Mouse (Mus musculus): Measurements from ENCODE around the gene Pp2d1. TPM values are rescaled to one million over a fixed set of nuclear protein-coding genes. Genes with fewer than 3 reads are reported as not detected.
"Not testable (repeated sequence)": the region's sequence is repeated elsewhere in the genome, so short reads cannot be mapped to it uniquely, and the experiment has no call there.

Gene Pp2d1
- 0.48 and 0.60 TPM in 2 replicates for polyA plus RNA-seq (2014; fragmentation: Nextera tagmentation; extraction: Ambion mirVana)

- DNase-seq (ENCODE audit: low spot score); H3K9me3 ChIP-seq (ENCODE audit: control insufficient read depth, low read length); H3K27me3 ChIP-seq (ENCODE audit: control insufficient read depth, insufficient read depth, low read length); H3K36me3 ChIP-seq (replicated peaks; ENCODE audit: control insufficient read depth, insufficient read depth); H3K4me3 ChIP-seq (replicated peaks; ENCODE audit: low read length); H3K4me1 ChIP-seq (replicated peaks; ENCODE audit: control insufficient read depth, insufficient read depth, low read length); H3K9ac ChIP-seq; H3K4me2 ChIP-seq (replicated peaks); H3K27ac ChIP-seq; ATAC-seq (ENCODE audit: low FRiP score): not testable (repeated sequence)
- WGBS = 78% methylated on average over 2 of the region's 2 CpGs
Observed at GRCm38 (mm10) chr17:53539351-53539750, at the start of gene Pp2d1. Pp2d1 (minus strand) TSS chr17:53539451.

GRCm38 (mm10) chr17:53588097-53588855, 49.0 kb upstream of the Pp2d1 start:
- no peak for ATAC-seq (ENCODE audit: low FRiP score)
- H3K9me3 ChIP-seq (ENCODE audit: control insufficient read depth, low read length) = no peaks in the 10 kb centered on the region
- peaks cover 16% of the 10 kb centered on the region for H3K4me1 ChIP-seq (replicated peaks; ENCODE audit: control insufficient read depth, insufficient read depth, low read length)
- no peak overlapping the region for H3K9ac ChIP-seq
- H3K27me3 ChIP-seq (ENCODE audit: control insufficient read depth, insufficient read depth, low read length) = no peaks in the 10 kb centered on the region
- no peaks in the 10 kb centered on the region for H3K36me3 ChIP-seq (replicated peaks; ENCODE audit: control insufficient read depth, insufficient read depth)
- no peak overlapping the region for H3K4me2 ChIP-seq (replicated peaks)
- H3K27ac ChIP-seq = 0 out of 2 replicates have a peak overlapping the region, but pooled peaks have one; percentile 38
- DNase-seq (ENCODE audit: low spot score) = no peak
- WGBS = 88% methylated on average over 9 of the region's 9 CpGs
- H3K4me3 ChIP-seq (replicated peaks; ENCODE audit: low read length) = no peak overlapping the region

GRCm38 (mm10) chr17:53587074-53587851, 48.0 kb upstream of the Pp2d1 start:
- WGBS = 29% methylated on average over 14 of the region's 14 CpGs
- H3K27ac ChIP-seq = peak overlapping the region; percentile 38
- peaks cover 16% of the 10 kb centered on the region for H3K4me1 ChIP-seq (replicated peaks; ENCODE audit: control insufficient read depth, insufficient read depth, low read length)
- no peaks in the 10 kb centered on the region for H3K36me3 ChIP-seq (replicated peaks; ENCODE audit: control insufficient read depth, insufficient read depth)
- DNase-seq (ENCODE audit: low spot score) = peak; percentile 75
- no peak overlapping the region for H3K4me2 ChIP-seq (replicated peaks)
- H3K27me3 ChIP-seq (ENCODE audit: control insufficient read depth, insufficient read depth, low read length) = no peaks in the 10 kb centered on the region
- ATAC-seq (ENCODE audit: low FRiP score) = peak; percentile 81
- no peaks in the 10 kb centered on the region for H3K9me3 ChIP-seq (ENCODE audit: control insufficient read depth, low read length)
- no peak overlapping the region for H3K9ac ChIP-seq
- no peak overlapping the region for H3K4me3 ChIP-seq (replicated peaks; ENCODE audit: low read length)

GRCm38 (mm10) chr17:53583846-53584579, 44.8 kb upstream of the Pp2d1 start:
- H3K9me3 ChIP-seq (ENCODE audit: control insufficient read depth, low read length) = no peaks in the 10 kb centered on the region
- ATAC-seq (ENCODE audit: low FRiP score) (no peak), DNase-seq (ENCODE audit: low spot score) (no peak)
- H3K9ac ChIP-seq = no peak overlapping the region
- peaks cover 16% of the 10 kb centered on the region for H3K4me1 ChIP-seq (replicated peaks; ENCODE audit: control insufficient read depth, insufficient read depth, low read length)
- no peaks in the 10 kb centered on the region for H3K27me3 ChIP-seq (ENCODE audit: control insufficient read depth, insufficient read depth, low read length)
- H3K4me3 ChIP-seq (replicated peaks; ENCODE audit: low read length) = no peak overlapping the region
- H3K27ac ChIP-seq = no peak overlapping the region
- no peak overlapping the region for H3K4me2 ChIP-seq (replicated peaks)
- 93% methylated on average over 11 of the region's 11 CpGs for WGBS
- no peaks in the 10 kb centered on the region for H3K36me3 ChIP-seq (replicated peaks; ENCODE audit: control insufficient read depth, insufficient read depth)

GRCm38 (mm10) chr17:53582805-53583204, 43.6 kb upstream of the Pp2d1 start:
- Histone ChIP-seq H3K9ac (no peak overlapping the region), H3K4me2 (replicated peaks) (no peak overlapping the region), H3K27ac (no peak overlapping the region), H3K36me3 (replicated peaks; ENCODE audit: control insufficient read depth, insufficient read depth) (no peaks in the 10 kb centered on the region), H3K9me3 (ENCODE audit: control insufficient read depth, low read length) (no peaks in the 10 kb centered on the region), H3K4me3 (replicated peaks; ENCODE audit: low read length) (no peak overlapping the region), H3K27me3 (ENCODE audit: control insufficient read depth, insufficient read depth, low read length) (no peaks in the 10 kb centered on the region), H3K4me1 (replicated peaks; ENCODE audit: control insufficient read depth, insufficient read depth, low read length) (peaks cover 13% of the 10 kb centered on the region)
- ATAC-seq (ENCODE audit: low FRiP score) = no peak
- no peak for DNase-seq (ENCODE audit: low spot score)
- WGBS = 91% methylated on average over 7 of the region's 7 CpGs

- Histone ChIP-seq H3K4me2 (replicated peaks) (no peak overlapping the region), H3K27ac (no peak overlapping the region), H3K27me3 (ENCODE audit: control insufficient read depth, insufficient read depth, low read length) (no peaks in the 10 kb centered on the region), H3K9ac (no peak overlapping the region), H3K36me3 (replicated peaks; ENCODE audit: control insufficient read depth, insufficient read depth) (no peaks in the 10 kb centered on the region), H3K9me3 (ENCODE audit: control insufficient read depth, low read length) (no peaks in the 10 kb centered on the region), H3K4me3 (replicated peaks; ENCODE audit: low read length) (no peak overlapping the region), H3K4me1 (replicated peaks; ENCODE audit: control insufficient read depth, insufficient read depth, low read length) (peaks cover 7% of the 10 kb centered on the region)
- 83% methylated on average over 4 of the region's 4 CpGs for WGBS
- ATAC-seq (ENCODE audit: low FRiP score) = no peak
- no peak for DNase-seq (ENCODE audit: low spot score)
Observed at GRCm38 (mm10) chr17:53582026-53582585, 42.9 kb upstream of the Pp2d1 start.

- H3K9ac ChIP-seq = no peak overlapping the region
- DNase-seq (ENCODE audit: low spot score) (no peak), ATAC-seq (ENCODE audit: low FRiP score) (no peak)
- H3K4me1 ChIP-seq (replicated peaks; ENCODE audit: control insufficient read depth, insufficient read depth, low read length) = no peaks in the 10 kb centered on the region
- no peak overlapping the region for H3K4me3 ChIP-seq (replicated peaks; ENCODE audit: low read length)
- no peaks in the 10 kb centered on the region for H3K9me3 ChIP-seq (ENCODE audit: control insufficient read depth, low read length)
- H3K4me2 ChIP-seq (replicated peaks) = no peak overlapping the region
- H3K27me3 ChIP-seq (ENCODE audit: control insufficient read depth, insufficient read depth, low read length) = no peaks in the 10 kb centered on the region
- no peak overlapping the region for H3K27ac ChIP-seq
- no peaks in the 10 kb centered on the region for H3K36me3 ChIP-seq (replicated peaks; ENCODE audit: control insufficient read depth, insufficient read depth)
- 72% methylated on average over 3 of the region's 3 CpGs for WGBS
Observed at GRCm38 (mm10) chr17:53580237-53580636, 41.0 kb upstream of the Pp2d1 start.

GRCm38 (mm10) chr17:53579612-53580011, 40.4 kb upstream of the Pp2d1 start:
- DNase-seq (ENCODE audit: low spot score) (no peak), ATAC-seq (ENCODE audit: low FRiP score) (no peak)
- Histone ChIP-seq H3K4me2 (replicated peaks) (no peak overlapping the region), H3K9ac (no peak overlapping the region), H3K36me3 (replicated peaks; ENCODE audit: control insufficient read depth, insufficient read depth) (no peaks in the 10 kb centered on the region), H3K4me3 (replicated peaks; ENCODE audit: low read length) (no peak overlapping the region), H3K27me3 (ENCODE audit: control insufficient read depth, insufficient read depth, low read length) (no peaks in the 10 kb centered on the region), H3K4me1 (replicated peaks; ENCODE audit: control insufficient read depth, insufficient read depth, low read length) (no peaks in the 10 kb centered on the region), H3K9me3 (ENCODE audit: control insufficient read depth, low read length) (no peaks in the 10 kb centered on the region), H3K27ac (no peak overlapping the region)
- WGBS = 54% methylated on average over 4 of the region's 4 CpGs

GRCm38 (mm10) chr17:53578776-53579175, 39.5 kb upstream of the Pp2d1 start:
- WGBS = 62% methylated on average over 9 of the region's 9 CpGs
- H3K27ac ChIP-seq = no peak overlapping the region
- H3K4me3 ChIP-seq (replicated peaks; ENCODE audit: low read length) = no peak overlapping the region
- H3K4me1 ChIP-seq (replicated peaks; ENCODE audit: control insufficient read depth, insufficient read depth, low read length) = no peaks in the 10 kb centered on the region
- no peak overlapping the region for H3K9ac ChIP-seq
- H3K36me3 ChIP-seq (replicated peaks; ENCODE audit: control insufficient read depth, insufficient read depth) = no peaks in the 10 kb centered on the region
- H3K9me3 ChIP-seq (ENCODE audit: control insufficient read depth, low read length) = no peaks in the 10 kb centered on the region
- ATAC-seq (ENCODE audit: low FRiP score) = no peak
- DNase-seq (ENCODE audit: low spot score) = no peak
- no peaks in the 10 kb centered on the region for H3K27me3 ChIP-seq (ENCODE audit: control insufficient read depth, insufficient read depth, low read length)
- H3K4me2 ChIP-seq (replicated peaks) = no peak overlapping the region
